Mouse (Mus musculus): ENCODE results near the gene Rbpjl. TPM values are rescaled to one million over a fixed set of nuclear protein-coding genes. Genes with fewer than 3 reads are reported as not detected.

Gene Rbpjl
- total RNA-seq, 2 experiments from 2014 or later = not detected

Small RNA genes lying within 50 kb of the gene (microRNA-seq; reads per million reads assigned to microRNA genes)
- 0 reads per million in 2 experiments for gene Mir7678

Other genes with a start within 250 kb of the Rbpjl start
- under 1 TPM; 0.14 to 0.15 TPM for gene Kcns1, start 232.0 kb upstream of the Rbpjl start, total RNA-seq (2021)
- not detected for gene Wfdc5, start 220.4 kb upstream of the Rbpjl start, total RNA-seq (2021)
- not detected for gene Wfdc12, start 212.5 kb upstream of the Rbpjl start, total RNA-seq (2021)
- gene Wfdc15a, start 203.0 kb upstream of the Rbpjl start, total RNA-seq (2021) = not detected
- not detected for gene Wfdc15b, start 181.5 kb upstream of the Rbpjl start, total RNA-seq (2021)
- not detected for gene Svs2, start 164.7 kb upstream of the Rbpjl start, total RNA-seq (2021)
- gene Svs3b, start 146.5 kb upstream of the Rbpjl start, total RNA-seq (2021) = not detected
- gene Svs4, start 124.7 kb upstream of the Rbpjl start, total RNA-seq (2021) = not detected
- gene Svs3a, start 113.9 kb upstream of the Rbpjl start, total RNA-seq (2021) = not detected
- not detected for gene Svs6, start 86.4 kb upstream of the Rbpjl start, total RNA-seq (2021)
- gene Svs5, start 70.4 kb upstream of the Rbpjl start, total RNA-seq (2021) = not detected
- gene Slpi, start 14.0 kb upstream of the Rbpjl start, total RNA-seq (2021) = under 1 TPM; 0.45 to 0.77 TPM
- 1 to 10 TPM; 1.2 to 2.3 TPM for gene Matn4, start 2.0 kb downstream of the Rbpjl start, total RNA-seq (2021)
- 10 to 100 TPM; 24.3 to 39.3 TPM for gene Sdc4, start 40.7 kb downstream of the Rbpjl start, total RNA-seq (2021)
- 10 to 100 TPM; 21.3 to 25.1 TPM for gene Sys1, start 53.8 kb downstream of the Rbpjl start, total RNA-seq (2021)
- gene Gm20458, start 57.8 kb downstream of the Rbpjl start, total RNA-seq (2021) = 1 to 10 TPM; 5.5 to 7.4 TPM
- gene Trp53tg5, start 70.6 kb downstream of the Rbpjl start, total RNA-seq (2021) = not detected
- gene Dbndd2, start 83.0 kb downstream of the Rbpjl start, total RNA-seq (2021) = 10 to 100 TPM; 17.1 to 18.9 TPM
- gene Pigt, start 94.4 kb downstream of the Rbpjl start, total RNA-seq (2021) = 10 to 100 TPM; 56.4 to 56.8 TPM
- 1 to 10 TPM in 1 of 2 experiments, under 1 TPM in 1; 0.84 to 1.0 TPM for gene Wfdc2, start 159.3 kb downstream of the Rbpjl start, total RNA-seq (2021)
- gene Spint3, start 170.3 kb downstream of the Rbpjl start, total RNA-seq (2021) = not detected
- gene Wfdc6a, start 182.3 kb downstream of the Rbpjl start, total RNA-seq (2021) = not detected
- not detected for gene Eppin, start 190.5 kb downstream of the Rbpjl start, total RNA-seq (2021)
- not detected for gene Wfdc6b, start 210.4 kb downstream of the Rbpjl start, total RNA-seq (2021)
- not detected for gene Wfdc8, start 210.5 kb downstream of the Rbpjl start, total RNA-seq (2021)
- not detected for gene Wfdc16, start 235.7 kb downstream of the Rbpjl start, total RNA-seq (2021)

Measured in heart, postnatal 10 days (tissue).